Mouse (Mus musculus): ENCODE measurements at regions not wholly inside any gene's neighbourhood (a gene's known extent, or its start where the extent isn't known, plus 50 kb on each side); places are given as distances from the start of the nearest gene placed in this dataset.

- in situ Hi-C loops (cut with MboI, MseI), result loop anchor here (10.0 kb wide), 3 partner anchors 91 to 1569 kb away; partner anchors contain the start of gene Nrp2
These were observed 158.1 kb downstream of the Icos start for GRCm38 (mm10) chr1:61135597-61136545.

- in situ Hi-C loops (cut with MboI, MseI), result loop anchor here (10.0 kb wide), 3 partner anchors 93 to 1567 kb away; partner anchors contain the start of gene Nrp2
These were observed 159.6 kb downstream of the Icos start for GRCm38 (mm10) chr1:61137210-61137885.

GRCm38 (mm10) chr1:61137954-61138353, 160.2 kb downstream of the Icos start:
- in situ Hi-C loops (cut with MboI, MseI), result loop anchor here (10.0 kb wide), 3 partner anchors 93 to 1567 kb away; partner anchors contain the start of gene Nrp2

GRCm38 (mm10) chr1:61139291-61139983, 161.7 kb downstream of the Icos start:
- in situ Hi-C loops (cut with MboI, MseI), result loop anchor here (10.0 kb wide), 3 partner anchors 95 to 1565 kb away; partner anchors contain the start of gene Nrp2

- in situ Hi-C loops (cut with MboI, MseI), result loop anchor here (10.0 kb wide), 3 partner anchors 95 to 1565 kb away; partner anchors contain the start of gene Nrp2
These were observed 162.4 kb downstream of the Icos start for GRCm38 (mm10) chr1:61139984-61140648.

GRCm38 (mm10) chr1:61140870-61141591, 163.3 kb downstream of the Icos start:
- in situ Hi-C loops (cut with MboI, MseI), result no loop called here

GRCm38 (mm10) chr1:61141592-61141930, 163.8 kb downstream of the Icos start:
- in situ Hi-C loops (cut with MboI, MseI), result no loop called here

GRCm38 (mm10) chr1:61141952-61142351, 164.2 kb downstream of the Icos start:
- in situ Hi-C loops (cut with MboI, MseI), result no loop called here

- in situ Hi-C loops (cut with MboI, MseI), result no loop called here
These were observed 165.5 kb downstream of the Icos start for GRCm38 (mm10) chr1:61143030-61143753.

- in situ Hi-C loops (cut with MboI, MseI), result no loop called here
These were observed 166.0 kb downstream of the Icos start for GRCm38 (mm10) chr1:61143754-61144066.

- in situ Hi-C loops (cut with MboI, MseI), result no loop called here
These were observed 167.3 kb downstream of the Icos start for GRCm38 (mm10) chr1:61145013-61145412.

- in situ Hi-C loops (cut with MboI, MseI), result no loop called here
These were observed 167.8 kb downstream of the Icos start for GRCm38 (mm10) chr1:61145572-61145971.

- in situ Hi-C loops (cut with MboI, MseI), result no loop called here
These were observed 168.5 kb downstream of the Icos start for GRCm38 (mm10) chr1:61146222-61146723.

- in situ Hi-C loops (cut with MboI, MseI), result loop anchor here (5.0 kb wide), 1 partner anchor 94 kb away; no protein-coding TSS in a partner anchor
These were observed 174.0 kb downstream of the Icos start for GRCm38 (mm10) chr1:61151742-61152141.

GRCm38 (mm10) chr1:61152157-61152556, 174.4 kb downstream of the Icos start:
- in situ Hi-C loops (cut with MboI, MseI), result loop anchor here (5.0 kb wide), 1 partner anchor 95 kb away; no protein-coding TSS in a partner anchor

GRCm38 (mm10) chr1:61154216-61154615, 176.5 kb downstream of the Icos start:
- in situ Hi-C loops (cut with MboI, MseI), result loop anchor here (5.0 kb wide), 1 partner anchor 97 kb away; no protein-coding TSS in a partner anchor

- in situ Hi-C loops (cut with MboI, MseI), result no loop called here
These were observed 179.5 kb downstream of the Icos start for GRCm38 (mm10) chr1:61157271-61157670.

- in situ Hi-C loops (cut with MboI, MseI), result no loop called here
These were observed 182.8 kb downstream of the Icos start for GRCm38 (mm10) chr1:61160505-61160904.

- in situ Hi-C loops (cut with MboI, MseI), result no loop called here
These were observed 186.5 kb downstream of the Icos start for GRCm38 (mm10) chr1:61164271-61164670.

All from T-helper 2 cell (primary cell).